Mouse (Mus musculus) liver, adult (tissue): ENCODE results near the gene Zmiz1.

Experiments
- GATA4 ChIP-seq: IDR thresholded peaks from 2 replicates; pipeline ENCODE4 v1.6.1; 2014; ENCODE audit warnings: mild to moderate bottlenecking, low read length; ENCODE audit not compliant: insufficient replicate concordance

Zmiz1 gene

DNA sequence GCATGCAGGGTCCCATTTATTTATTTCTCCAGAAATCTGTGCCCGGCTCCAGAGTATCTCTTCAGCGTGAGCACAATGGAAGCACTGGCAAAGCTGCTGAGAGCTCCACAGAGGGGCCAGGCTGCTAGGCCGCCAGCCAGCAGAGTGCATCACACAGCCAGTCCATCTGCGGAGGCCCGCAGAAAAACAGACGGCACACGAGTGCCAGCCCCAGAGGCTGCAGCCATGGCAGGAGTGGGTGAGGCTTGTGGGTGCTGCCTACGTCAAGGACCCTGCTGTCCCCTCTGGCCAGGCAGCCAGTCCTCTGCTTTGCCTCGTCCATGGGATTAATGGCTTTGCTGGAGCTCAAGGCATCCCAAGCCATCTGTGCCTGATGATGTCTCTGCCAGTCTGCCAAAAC is 19.8 kb downstream of the Zmiz1 start:
- no peak for TF ChIP-seq GATA4

- no peak for TF ChIP-seq GATA4
Observed at GRCm38 (mm10) chr14:25479841-25480252, 20.9 kb downstream of the Zmiz1 start.

DNA sequence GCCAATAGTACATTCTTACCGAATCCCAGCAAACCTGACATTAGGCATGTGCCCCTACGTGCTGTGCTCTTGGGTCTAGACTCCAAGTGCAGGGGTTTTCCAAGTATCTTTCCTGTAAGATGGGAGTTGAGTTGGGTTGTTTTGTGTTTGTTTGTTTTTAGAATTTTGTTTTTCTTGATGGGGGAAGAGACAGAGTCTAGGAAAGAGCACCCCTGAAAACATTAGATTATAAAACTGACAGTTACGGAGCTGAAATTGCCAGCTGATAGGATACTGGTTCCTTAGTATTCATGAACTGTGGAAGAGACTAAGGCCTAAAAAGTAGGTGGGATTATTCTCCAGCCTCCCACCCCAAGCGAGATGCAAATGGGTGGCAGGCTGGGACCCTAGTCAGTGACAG is 21.5 kb downstream of the Zmiz1 start:
- TF ChIP-seq GATA4, result no peak

DNA sequence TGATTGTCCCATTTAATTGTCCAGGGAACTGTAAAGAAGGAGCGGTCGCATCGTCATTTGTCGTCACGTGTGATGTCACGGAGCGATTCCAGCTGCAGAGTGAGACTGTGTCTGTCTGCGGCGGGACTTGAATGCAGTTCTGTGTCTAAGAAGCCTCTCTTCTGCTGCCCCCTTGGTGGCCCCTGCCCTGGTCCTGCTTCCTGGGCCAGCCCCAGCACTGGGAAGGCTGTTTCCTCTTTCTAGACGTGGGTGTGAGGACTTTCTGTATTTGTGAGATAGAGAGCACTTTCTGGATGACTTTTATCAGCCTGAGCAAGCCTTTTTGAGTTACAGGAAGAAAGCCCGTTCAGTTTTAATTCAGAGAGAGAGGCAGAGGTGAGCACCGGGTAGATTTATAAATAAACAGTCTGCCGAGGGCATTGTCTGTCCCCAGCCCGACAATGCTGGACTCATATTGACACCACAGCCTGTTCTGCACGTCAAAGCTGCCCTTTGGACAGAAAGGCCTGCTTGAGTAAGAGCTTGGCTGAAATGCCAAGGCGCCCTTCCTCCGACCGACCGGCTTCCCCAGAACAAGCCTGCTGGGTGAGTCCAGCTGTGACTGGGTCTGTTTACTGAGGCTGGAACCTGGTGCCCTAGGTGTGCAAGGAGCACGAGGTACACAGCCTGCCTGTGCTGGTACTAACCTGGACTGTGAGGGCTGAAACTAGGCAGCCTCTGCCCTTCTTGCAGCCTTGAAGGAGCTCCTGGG is 22.1 kb downstream of the Zmiz1 start:
- TF ChIP-seq GATA4, result peak; percentile 61; the same call in 1 of the 2 replicates

GRCm38 (mm10) chr14:25481667-25482331 is 22.8 kb downstream of the Zmiz1 start:
- TF ChIP-seq GATA4, result no peak

- no peak for TF ChIP-seq GATA4
Observed at GRCm38 (mm10) chr14:25482404-25482803, 23.4 kb downstream of the Zmiz1 start.

GRCm38 (mm10) chr14:25483285-25483684 is 24.3 kb downstream of the Zmiz1 start:
- TF ChIP-seq GATA4, result no peak

DNA sequence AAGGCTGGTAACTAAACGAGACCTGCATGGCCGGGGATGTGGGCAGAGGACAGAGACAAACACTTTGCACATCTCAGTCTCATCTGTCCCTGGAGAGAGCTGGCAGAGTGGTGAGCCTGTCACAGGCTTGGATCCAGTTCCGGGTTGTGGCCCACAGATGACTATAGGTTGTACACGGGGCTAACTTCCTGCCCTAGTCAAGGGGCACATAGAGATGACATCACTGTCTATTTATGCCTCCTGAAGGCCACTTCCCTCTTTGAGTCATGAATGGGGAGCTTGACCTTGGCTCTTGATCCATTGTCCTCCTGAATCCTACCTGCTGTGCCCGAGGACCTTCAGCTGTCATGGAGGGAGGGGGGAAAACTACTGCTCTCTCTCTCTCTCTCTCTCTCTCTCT is 25.1 kb downstream of the Zmiz1 start:
- TF ChIP-seq GATA4, result no peak

GRCm38 (mm10) chr14:25486220-25486619 is 27.2 kb downstream of the Zmiz1 start:
- no peak for TF ChIP-seq GATA4

- TF ChIP-seq GATA4, result no peak
Observed at GRCm38 (mm10) chr14:25486742-25487469, 27.9 kb downstream of the Zmiz1 start.

DNA sequence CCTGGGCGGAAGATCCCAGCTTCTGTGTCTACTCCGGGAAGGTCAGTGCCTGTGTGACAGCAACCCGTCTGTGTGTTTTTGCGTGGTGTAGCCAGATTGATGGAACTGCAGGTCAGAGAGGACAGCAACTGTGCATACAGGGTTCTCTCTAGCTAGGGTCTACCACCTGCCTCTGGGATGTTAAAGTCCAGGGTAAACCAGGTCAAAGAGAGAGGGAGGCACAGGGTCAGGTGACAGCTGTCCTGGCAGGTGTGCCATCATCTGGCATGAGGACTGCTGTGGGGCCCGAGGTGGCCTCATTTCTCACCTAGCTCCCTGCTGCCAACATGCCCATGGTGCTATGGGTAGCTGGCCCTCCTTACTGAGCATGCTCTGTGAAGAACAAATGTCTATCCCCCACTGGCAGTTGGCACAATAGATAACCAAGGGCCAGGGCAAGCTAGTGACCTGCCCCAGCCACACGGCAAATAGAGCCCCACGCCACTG is 28.5 kb downstream of the Zmiz1 start:
- TF ChIP-seq GATA4, result peak; percentile 54; the same call in 1 of the 2 replicates

GRCm38 (mm10) chr14:25488097-25488613 is 29.2 kb downstream of the Zmiz1 start:
- TF ChIP-seq GATA4, result no peak

DNA sequence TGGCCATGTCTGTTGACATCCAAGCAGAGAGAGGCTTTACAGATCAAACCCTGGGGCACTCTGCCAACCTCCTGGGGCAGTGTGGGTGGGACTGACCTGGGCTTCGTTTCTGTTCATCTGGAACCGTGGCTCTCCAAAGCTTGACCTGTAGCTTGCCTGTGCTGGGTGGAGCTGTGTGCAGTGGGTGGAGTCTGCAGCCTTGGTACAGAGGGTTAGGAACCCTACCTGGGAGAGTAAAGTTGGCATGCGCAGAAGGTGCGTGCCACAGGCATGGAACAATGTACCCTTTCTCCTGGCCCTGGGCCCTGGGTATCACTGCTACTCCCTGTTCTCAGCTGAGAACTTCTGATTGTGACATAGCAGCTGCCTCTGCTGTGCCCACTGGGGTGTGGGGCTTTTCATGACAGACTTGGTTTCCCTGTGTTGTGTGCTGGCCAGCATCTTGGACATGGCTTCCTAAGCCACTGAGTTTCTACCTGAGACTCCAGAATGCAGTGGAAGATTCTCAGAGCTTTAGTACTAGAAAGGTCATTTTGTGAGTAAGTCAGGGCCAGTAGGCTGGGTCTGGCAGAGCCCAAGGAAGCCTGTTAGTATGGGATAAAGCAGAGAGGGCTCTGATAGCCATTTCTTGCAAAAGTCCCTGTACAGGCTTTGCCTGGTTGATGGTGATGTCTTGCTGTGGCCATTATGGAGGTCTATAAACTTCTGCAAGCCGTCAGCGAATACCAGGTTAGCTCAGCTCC is 30.5 kb downstream of the Zmiz1 start:
- no peak for TF ChIP-seq GATA4

DNA sequence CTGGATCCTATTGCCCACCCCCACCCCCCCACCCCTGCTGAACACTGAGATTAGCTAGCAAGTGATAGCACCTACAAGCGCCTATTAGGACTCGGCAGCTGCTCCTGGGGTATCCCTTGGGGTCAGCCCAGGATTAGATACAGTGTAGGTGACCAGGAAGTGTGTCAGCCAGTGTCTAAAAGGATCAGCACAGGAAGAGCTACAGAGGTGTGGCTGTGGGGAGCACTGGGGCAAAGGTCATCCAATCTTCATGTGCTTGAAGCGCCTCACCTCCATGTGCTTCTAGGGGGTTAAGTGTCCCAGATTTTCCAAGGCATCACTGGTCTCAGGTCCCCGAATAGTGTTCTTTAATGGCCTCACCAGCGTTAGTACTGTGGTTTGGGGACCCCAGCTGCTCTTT is 33.0 kb downstream of the Zmiz1 start:
- no peak for TF ChIP-seq GATA4
